Mouse (Mus musculus): Measurements from ENCODE around the gene Nicn1. TPM values are rescaled to one million over a fixed set of nuclear protein-coding genes. Genes with fewer than 3 reads are reported as not detected.
"Not testable (repeated sequence)": the region's sequence is repeated elsewhere in the genome, so short reads cannot be mapped to it uniquely, and the experiment has no call there.

The Nicn1 gene
- polyA plus RNA-seq, 1 experiment from 2014 or later: 61.2 TPM

- 95% methylated on average over 3 of the region's 3 CpGs for WGBS
- Histone ChIP-seq H3K27me3 (ENCODE audit: control insufficient read depth, insufficient read depth, low read length) (no peaks in the 10 kb centered on the region), H3K27ac (ENCODE audit: low read depth, low read length) (no peak overlapping the region), H3K9ac (ENCODE audit: low read length) (no peak overlapping the region), H3K4me2 (no peak overlapping the region), H3K4me3 (ENCODE audit: low read depth, low read length) (no peak overlapping the region), H3K9me3 (ENCODE audit: control insufficient read depth, low read length) (no peaks in the 10 kb centered on the region), H3K4me1 (ENCODE audit: control insufficient read depth, insufficient read depth, low read length) (no peaks in the 10 kb centered on the region), H3K36me3 (ENCODE audit: control insufficient read depth, insufficient read depth, low read length) (no peaks in the 10 kb centered on the region)
- no peak for DNase-seq (ENCODE audit: low spot score, missing footprints)
- ATAC-seq (ENCODE audit: low FRiP score): no peak
Observed at GRCm38 (mm10) chr9:108317572-108317971, 27.3 kb downstream of the Nicn1 start.

- Histone ChIP-seq H3K4me3 (ENCODE audit: low read depth, low read length) (no peak overlapping the region), H3K36me3 (ENCODE audit: control insufficient read depth, insufficient read depth, low read length) (no peaks in the 10 kb centered on the region), H3K4me1 (ENCODE audit: control insufficient read depth, insufficient read depth, low read length) (no peaks in the 10 kb centered on the region), H3K27ac (ENCODE audit: low read depth, low read length) (no peak overlapping the region), H3K9me3 (ENCODE audit: control insufficient read depth, low read length) (no peaks in the 10 kb centered on the region), H3K4me2 (no peak overlapping the region), H3K27me3 (ENCODE audit: control insufficient read depth, insufficient read depth, low read length) (no peaks in the 10 kb centered on the region), H3K9ac (ENCODE audit: low read length) (no peak overlapping the region)
- WGBS: 94% methylated on average over 2 of the region's 2 CpGs
- ATAC-seq (ENCODE audit: low FRiP score): no peak
- no peak for DNase-seq (ENCODE audit: low spot score, missing footprints)
Observed at GRCm38 (mm10) chr9:108318462-108318861, 28.2 kb downstream of the Nicn1 start.

- not testable (repeated sequence) for H3K4me3 ChIP-seq (ENCODE audit: low read depth, low read length); H3K36me3 ChIP-seq (ENCODE audit: control insufficient read depth, insufficient read depth, low read length)
Observed at GRCm38 (mm10) chr9:108322054-108322453, 31.8 kb downstream of the Nicn1 start.

GRCm38 (mm10) chr9:108324784-108325183 lies 34.6 kb downstream of the Nicn1 start:
- no peak for ATAC-seq (ENCODE audit: low FRiP score)

More at GRCm38 (mm10) chr9:108322054-108322453, 31.8 kb downstream of the Nicn1 start:
- DNase-seq (ENCODE audit: low spot score, missing footprints); H3K9ac ChIP-seq (ENCODE audit: low read length); H3K9me3 ChIP-seq (ENCODE audit: control insufficient read depth, low read length); H3K27me3 ChIP-seq (ENCODE audit: control insufficient read depth, insufficient read depth, low read length); H3K4me2 ChIP-seq; ATAC-seq (ENCODE audit: low FRiP score); H3K27ac ChIP-seq (ENCODE audit: low read depth, low read length); H3K4me1 ChIP-seq (ENCODE audit: control insufficient read depth, insufficient read depth, low read length): not testable (repeated sequence)
- 96% methylated on average over 7 of the region's 7 CpGs for WGBS

GRCm38 (mm10) chr9:108325811-108326210 lies 35.6 kb downstream of the Nicn1 start:
- ATAC-seq (ENCODE audit: low FRiP score): no peak
- Histone ChIP-seq H3K4me1 (ENCODE audit: control insufficient read depth, insufficient read depth, low read length) (no peaks in the 10 kb centered on the region), H3K36me3 (ENCODE audit: control insufficient read depth, insufficient read depth, low read length) (peaks cover 6% of the 10 kb centered on the region), H3K4me3 (ENCODE audit: low read depth, low read length) (no peak overlapping the region), H3K27me3 (ENCODE audit: control insufficient read depth, insufficient read depth, low read length) (no peaks in the 10 kb centered on the region), H3K27ac (ENCODE audit: low read depth, low read length) (no peak overlapping the region), H3K9ac (ENCODE audit: low read length) (no peak overlapping the region), H3K4me2 (no peak overlapping the region), H3K9me3 (ENCODE audit: control insufficient read depth, low read length) (no peaks in the 10 kb centered on the region)
- no peak for DNase-seq (ENCODE audit: low spot score, missing footprints)
- 97% methylated on average over 2 of the region's 2 CpGs for WGBS

More at GRCm38 (mm10) chr9:108324784-108325183, 34.6 kb downstream of the Nicn1 start:
- H3K27me3 ChIP-seq (ENCODE audit: control insufficient read depth, insufficient read depth, low read length): no peaks in the 10 kb centered on the region
- H3K4me1 ChIP-seq (ENCODE audit: control insufficient read depth, insufficient read depth, low read length): no peaks in the 10 kb centered on the region
- peaks cover 2% of the 10 kb centered on the region; the same call in 1 of the 2 replicates for H3K36me3 ChIP-seq (ENCODE audit: control insufficient read depth, insufficient read depth, low read length)
- no peak overlapping the region for H3K9ac ChIP-seq (ENCODE audit: low read length)
- no peak overlapping the region for H3K27ac ChIP-seq (ENCODE audit: low read depth, low read length)
- WGBS: 97% methylated on average over 1 of the region's 1 CpGs
- no peaks in the 10 kb centered on the region for H3K9me3 ChIP-seq (ENCODE audit: control insufficient read depth, low read length)
- no peak overlapping the region for H3K4me2 ChIP-seq
- no peak overlapping the region for H3K4me3 ChIP-seq (ENCODE audit: low read depth, low read length)
- no peak for DNase-seq (ENCODE audit: low spot score, missing footprints)

GRCm38 (mm10) chr9:108337848-108338550 lies 47.8 kb downstream of the Nicn1 start:
- 70% methylated on average over 10 of the region's 10 CpGs for WGBS
- Histone ChIP-seq H3K4me3 (ENCODE audit: low read depth, low read length) (no peak overlapping the region), H3K9me3 (ENCODE audit: control insufficient read depth, low read length) (no peaks in the 10 kb centered on the region), H3K27me3 (ENCODE audit: control insufficient read depth, insufficient read depth, low read length) (no peaks in the 10 kb centered on the region), H3K27ac (ENCODE audit: low read depth, low read length) (peak overlapping the region; percentile 77; the same call in 1 of the 2 replicates), H3K36me3 (ENCODE audit: control insufficient read depth, insufficient read depth, low read length) (peaks cover 4% of the 10 kb centered on the region; the same call in 1 of the 2 replicates), H3K4me2 (no peak overlapping the region), H3K4me1 (ENCODE audit: control insufficient read depth, insufficient read depth, low read length) (peaks cover 14% of the 10 kb centered on the region), H3K9ac (ENCODE audit: low read length) (no peak overlapping the region)
- no peak for ATAC-seq (ENCODE audit: low FRiP score)
- no peak for DNase-seq (ENCODE audit: low spot score, missing footprints)

GRCm38 (mm10) chr9:108338551-108338885 lies 48.3 kb downstream of the Nicn1 start:
- Histone ChIP-seq H3K27me3 (ENCODE audit: control insufficient read depth, insufficient read depth, low read length) (no peaks in the 10 kb centered on the region), H3K36me3 (ENCODE audit: control insufficient read depth, insufficient read depth, low read length) (peaks cover 4% of the 10 kb centered on the region; the same call in 1 of the 2 replicates), H3K9me3 (ENCODE audit: control insufficient read depth, low read length) (no peaks in the 10 kb centered on the region), H3K4me2 (peak overlapping the region; percentile 80), H3K4me1 (ENCODE audit: control insufficient read depth, insufficient read depth, low read length) (peaks cover 14% of the 10 kb centered on the region), H3K9ac (ENCODE audit: low read length) (peak overlapping the region; percentile 93), H3K27ac (ENCODE audit: low read depth, low read length) (peak overlapping the region; percentile 77), H3K4me3 (ENCODE audit: low read depth, low read length) (peak overlapping the region; percentile 82)
- WGBS: 38% methylated on average over 6 of the region's 6 CpGs
- DNase-seq (ENCODE audit: low spot score, missing footprints) (peak; percentile 95), ATAC-seq (ENCODE audit: low FRiP score) (0 out of 2 replicates have a peak, but pooled peaks have one; percentile 26)

GRCm38 (mm10) chr9:108338886-108339781 lies 48.9 kb downstream of the Nicn1 start, which contains the start of gene Gpx1:
TSS of gene Gpx1 (plus strand) at chr9:108338903.
- under 1% methylated on average over 49 of the region's 49 CpGs for WGBS
- peak within 1 kb of the TSS; percentile 77 for H3K27ac ChIP-seq (ENCODE audit: low read depth, low read length)
- H3K4me1 ChIP-seq (ENCODE audit: control insufficient read depth, insufficient read depth, low read length): peaks cover 14% of the 10 kb centered on the region
- peak within 1 kb of the TSS; percentile 82 for H3K4me3 ChIP-seq (ENCODE audit: low read depth, low read length)
- H3K27me3 ChIP-seq (ENCODE audit: control insufficient read depth, insufficient read depth, low read length): no peaks in the 10 kb centered on the region
- H3K9ac ChIP-seq (ENCODE audit: low read length): peak within 1 kb of the TSS; percentile 93
- no peaks in the 10 kb centered on the region for H3K9me3 ChIP-seq (ENCODE audit: control insufficient read depth, low read length)
- H3K4me2 ChIP-seq: peak within 1 kb of the TSS; percentile 80
- peak; percentile 97 for ATAC-seq (ENCODE audit: low FRiP score)
- H3K36me3 ChIP-seq (ENCODE audit: control insufficient read depth, insufficient read depth, low read length): peaks cover 4% of the 10 kb centered on the region; the same call in 1 of the 2 replicates
- DNase-seq (ENCODE audit: low spot score, missing footprints): peak; percentile 98

- peak overlapping the region; percentile 80 for H3K4me2 ChIP-seq
- DNase-seq (ENCODE audit: low spot score, missing footprints): no peak
- 20% methylated on average over 20 of the region's 20 CpGs for WGBS
- H3K9me3 ChIP-seq (ENCODE audit: control insufficient read depth, low read length): no peaks in the 10 kb centered on the region
- H3K4me3 ChIP-seq (ENCODE audit: low read depth, low read length): peak overlapping the region; percentile 82
- H3K27me3 ChIP-seq (ENCODE audit: control insufficient read depth, insufficient read depth, low read length): no peaks in the 10 kb centered on the region
- H3K36me3 ChIP-seq (ENCODE audit: control insufficient read depth, insufficient read depth, low read length): no peaks in the 10 kb centered on the region
- peaks cover 14% of the 10 kb centered on the region for H3K4me1 ChIP-seq (ENCODE audit: control insufficient read depth, insufficient read depth, low read length)
- no peak for ATAC-seq (ENCODE audit: low FRiP score)
- 0 out of 2 replicates have a peak overlapping the region, but pooled peaks have one; percentile 5 for H3K27ac ChIP-seq (ENCODE audit: low read depth, low read length)
- peak overlapping the region; percentile 93 for H3K9ac ChIP-seq (ENCODE audit: low read length)
Observed at GRCm38 (mm10) chr9:108339886-108340257, 49.6 kb downstream of the Nicn1 start.
